In the genomic region with DNA sequence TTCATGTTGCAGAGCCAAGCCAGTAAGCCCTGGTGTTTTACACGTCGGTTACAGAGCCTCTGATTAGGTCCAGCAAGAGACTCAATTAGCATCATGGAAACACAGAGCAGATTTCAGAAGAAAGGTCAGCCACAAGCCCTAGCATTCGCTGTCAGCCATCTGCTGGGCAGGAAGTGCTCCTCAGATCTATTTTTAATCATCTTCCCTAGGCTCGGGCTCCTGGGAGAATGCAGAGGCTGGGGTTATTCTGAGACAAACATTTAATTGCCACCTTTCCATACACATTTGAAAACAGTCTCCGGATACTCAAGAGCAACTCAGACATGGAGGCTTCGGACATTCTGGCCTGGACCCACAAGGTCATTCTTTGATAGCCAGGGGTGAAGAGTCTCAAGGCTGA, we compare ENCODE assay signal across 9 mouse cellular contexts. TPM values are rescaled to one million over a fixed set of nuclear protein-coding genes. Genes with fewer than 3 reads are reported as not detected.
A peak's percentile ranks its signal among the peaks of the same experiment; 100 is the strongest.
DNase-seq lines count a peak whose midpoint lies in the region; ATAC-seq and TF ChIP-seq lines count a peak whose summit lies in the region.
"Had no signal": no experiment of that assay in that cellular context is flagged by ENCODE, and none has a peak within 500 bp of the region (broad histone marks: within the 10 kb centered on the region; RNA-seq: fewer than 3 reads in every experiment).

No protein-coding gene starts in this region.

- H3K27ac ChIP-seq in heart, embryonic 13.5 days (replicated peaks), result peak overlapping the region; percentile 95
- H3K27ac ChIP-seq in limb, embryonic 14.5 days (replicated peaks; ENCODE audit: low read depth, low read length), result peak overlapping the region; percentile 76

- TF ChIP-seq CTCF in brain, embryonic 14.5 days (IDR thresholded peaks at IDR 0.05; ENCODE audit: borderline replicate concordance, extremely low read depth, insufficient read depth, insufficient read length), result no peak

- H3K4me2 ChIP-seq in heart, embryonic 13.5 days, result peak overlapping the region; percentile 33
- H3K4me2 ChIP-seq in limb, embryonic 14.5 days (replicated peaks; ENCODE audit: low read depth, low read length, severe bottlenecking), result no peak overlapping the region

- H3K27me3 ChIP-seq in heart, embryonic 13.5 days (replicated peaks), result no peaks in the 10 kb centered on the region
- no peaks in the 10 kb centered on the region for H3K27me3 ChIP-seq in limb, embryonic 14.5 days (ENCODE audit: control insufficient read depth, insufficient read depth, low read length)
- H3K27me3 ChIP-seq: CH12.LX had no signal

- H3K9ac ChIP-seq in heart, embryonic 13.5 days, result peak overlapping the region; percentile 71
- H3K9ac ChIP-seq in limb, embryonic 14.5 days (ENCODE audit: low read depth, low read length, severe bottlenecking), result no peak overlapping the region

- no peak for ATAC-seq in heart, embryonic 13.5 days (ENCODE audit: extremely low read depth, insufficient number of reproducible peaks, low FRiP score, low TSS enrichment)
- ATAC-seq in limb, embryonic 14.5 days (ENCODE audit: low FRiP score, low read depth), result no peak

- peak; percentile 35 for DNase-seq in gastrocnemius, postnatal 25 days
- DNase-seq in gastrocnemius, postnatal 4 days (ENCODE audit: low spot score in 2 of 2), result no peak
- peak; percentile 63 for DNase-seq in brain, embryonic 14.5 days (ENCODE audit: low read depth)
- no peak for DNase-seq in limb, embryonic 14.5 days (ENCODE audit: low spot score)
- no peak for DNase-seq in layer of hippocampus, postnatal 10 days (ENCODE audit: low spot score in 2 of 2)
- no peak for DNase-seq in adrenal gland, postnatal 4 days (ENCODE audit: low spot score in 2 of 2)
- no peak for DNase-seq in embryo, embryonic 9.5 days (ENCODE audit: extremely low spot score)

- H3K4me1 ChIP-seq in heart, embryonic 13.5 days, result peaks cover 97% of the 10 kb centered on the region
- peaks cover 43% of the 10 kb centered on the region for H3K4me1 ChIP-seq in limb, embryonic 14.5 days (ENCODE audit: control insufficient read depth, insufficient read depth, low read length)

- 10% methylated on average over 6 of the region's 6 CpGs for WGBS in heart, embryonic 13.5 days
- WGBS in limb, embryonic 14.5 days, result 39% methylated on average over 6 of the region's 6 CpGs

- no peaks in the 10 kb centered on the region for H3K9me3 ChIP-seq in heart, embryonic 13.5 days
- no peaks in the 10 kb centered on the region for H3K9me3 ChIP-seq in limb, embryonic 14.5 days (ENCODE audit: control insufficient read depth, low read length)

- H3K36me3 ChIP-seq in heart, embryonic 13.5 days, result no peaks in the 10 kb centered on the region
- peaks cover 17% of the 10 kb centered on the region for H3K36me3 ChIP-seq in limb, embryonic 14.5 days (ENCODE audit: control insufficient read depth, insufficient read depth, low read length)

- no peak overlapping the region for H3K4me3 ChIP-seq in heart, embryonic 13.5 days
- H3K4me3 ChIP-seq in limb, embryonic 14.5 days (replicated peaks; ENCODE audit: low read length), result no peak overlapping the region

- TF ChIP-seq POLR2A in brain, embryonic 14.5 days (IDR thresholded peaks at IDR 0.05; ENCODE audit: borderline replicate concordance, extremely low read depth, insufficient read depth, insufficient read length, poor library complexity, severe bottlenecking), result no peak
- TF ChIP-seq POLR2A in limb, embryonic 14.5 days (IDR thresholded peaks at IDR 0.05; ENCODE audit: borderline replicate concordance, extremely low read depth, insufficient read depth, insufficient read length), result no peak

RNA-seq across cellular contexts. Expression of a gene that starts 35.3 kb away (rescaled TPM):
- total RNA-seq in gastrocnemius, postnatal 25 days (2021), result 1 to 10 TPM; 3.7 to 8.0 TPM
- total RNA-seq in gastrocnemius, postnatal 4 days (2021), result 10 to 100 TPM; 12.5 to 13.0 TPM
- 6.3 and 6.6 TPM in 2 replicates for polyA plus RNA-seq in brain, embryonic 14.5 days (2012; rRNA removed)
- polyA plus RNA-seq in heart, embryonic 13.5 days (2015; fragmentation: Nextera tagmentation; extraction: Ambion mirVana), result 18.1 and 20.0 TPM in 2 replicates
- polyA plus RNA-seq in limb, embryonic 14.5 days (2012; rRNA removed), result 9.2 TPM in 2 replicates
- polyA plus RNA-seq in limb, embryonic 14.5 days (2014; fragmentation: Nextera tagmentation; extraction: Ambion mirVana), result 6.8 and 8.4 TPM in 2 replicates
- 1 to 10 TPM; 7.4 to 8.6 TPM for total RNA-seq in layer of hippocampus, postnatal 10 days (2021)
- total RNA-seq in adrenal gland, postnatal 4 days (2021), result 10 to 100 TPM; 34.4 to 39.5 TPM

Comparison
In these comparisons a context has a peak if more than half of its experiments do, and no peak if none do; other contexts are left out.
1. DNase-seq: peak in gastrocnemius, postnatal 25 days (single experiment) and brain, embryonic 14.5 days (single experiment); none in gastrocnemius, postnatal 4 days (0 of 2), limb, embryonic 14.5 days (single experiment), layer of hippocampus, postnatal 10 days (0 of 2), adrenal gland, postnatal 4 days (0 of 2) and embryo, embryonic 9.5 days (single experiment).